Mouse (Mus musculus) ES-Bruce4 (cell line): ENCODE results near the gene Lama4.

Source experiments
- CTCF ChIP-seq: IDR thresholded peaks from one replicate; pipeline ENCODE4 v1.8.1; 2011; ENCODE audit warnings: low read depth, low read length
- EP300 ChIP-seq: IDR thresholded peaks from 2 replicates; pipeline ENCODE4 v1.6.1; 2011; ENCODE audit warnings: low read depth, low read length; ENCODE audit not compliant: insufficient read depth
- POLR2A ChIP-seq: IDR thresholded peaks from one replicate; pipeline ENCODE4 v1.8.1; 2011; ENCODE audit warnings: low read length; ENCODE audit not compliant: insufficient read depth

DNA sequence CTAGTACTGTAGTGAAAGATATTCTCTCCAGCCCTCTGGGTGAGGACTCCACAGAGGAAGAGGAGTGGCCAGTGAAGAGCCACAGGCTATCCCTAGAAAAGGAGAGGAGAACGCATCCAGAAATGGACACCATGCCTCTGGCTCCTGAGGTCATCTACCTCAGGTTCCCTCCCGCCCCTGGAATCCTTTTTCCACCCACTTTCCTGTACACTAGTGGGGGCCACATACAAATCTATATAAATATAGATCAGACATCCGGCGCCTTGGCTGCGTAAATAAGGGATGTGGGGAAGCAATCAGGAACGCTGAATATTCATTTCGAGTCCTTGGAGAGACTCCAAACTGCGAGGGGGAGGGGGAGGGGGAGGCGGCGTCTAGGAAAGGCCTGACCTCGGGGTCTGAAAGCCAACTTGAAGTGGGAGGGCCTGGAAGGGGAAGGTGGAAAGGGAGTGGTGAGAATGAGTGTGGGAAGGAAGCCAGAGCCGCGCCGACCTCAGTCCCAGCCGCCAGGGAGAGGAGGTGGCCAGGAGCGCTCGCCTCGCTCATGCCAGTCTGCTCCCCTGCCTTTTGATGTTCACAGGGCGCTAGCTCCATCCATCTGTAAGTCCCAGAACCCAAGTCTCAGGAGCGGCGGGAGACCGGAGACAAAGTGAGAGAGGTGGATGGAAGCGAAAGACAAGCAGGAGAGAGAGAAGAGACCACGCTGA is at the start of gene Lama4:
- no peak for TF ChIP-seq POLR2A
- TF ChIP-seq EP300: no peak
- no peak for TF ChIP-seq CTCF
